Mouse (Mus musculus) kidney, postnatal 14 days (tissue): Measurements from ENCODE around the gene Raf1.
A peak's percentile ranks its signal among the peaks of the same experiment; 100 is the strongest.

Experiments used
- DNase-seq: peaks from one replicate; pipeline ENCODE4 v3.0.0; 2022; ENCODE audit warnings: mixed read lengths

Raf1 gene

GRCm38 (mm10) chr6:115676452-115677128 is at the start of gene Raf1:
Raf1 (minus strand) TSS chr6:115676635.
- peak; percentile 99 for DNase-seq

GRCm38 (mm10) chr6:115722246-115722645 is 45.8 kb upstream of the Raf1 start:
- DNase-seq, result no peak

GRCm38 (mm10) chr6:115717715-115718558 is 41.5 kb upstream of the Raf1 start:
- peak; percentile 79 for DNase-seq

GRCm38 (mm10) chr6:115717101-115717652 is 40.7 kb upstream of the Raf1 start:
- DNase-seq, result peak; percentile 17

- DNase-seq, result no peak
Observed at GRCm38 (mm10) chr6:115711261-115711660, 34.8 kb upstream of the Raf1 start.

GRCm38 (mm10) chr6:115702901-115703300 is 26.5 kb upstream of the Raf1 start:
- DNase-seq, result peak; percentile 46

- no peak for DNase-seq
Observed at GRCm38 (mm10) chr6:115701302-115701701, 24.9 kb upstream of the Raf1 start.

GRCm38 (mm10) chr6:115700778-115701177 is 24.3 kb upstream of the Raf1 start:
- DNase-seq, result no peak

- DNase-seq, result no peak
Observed at GRCm38 (mm10) chr6:115698699-115699098, 22.3 kb upstream of the Raf1 start.

GRCm38 (mm10) chr6:115697739-115698558 is 21.5 kb upstream of the Raf1 start:
- DNase-seq, result no peak

- DNase-seq, result no peak
Observed at GRCm38 (mm10) chr6:115696707-115697215, 20.3 kb upstream of the Raf1 start.

GRCm38 (mm10) chr6:115695124-115695523 is 18.7 kb upstream of the Raf1 start:
- no peak for DNase-seq

GRCm38 (mm10) chr6:115694441-115694842 is 18.0 kb upstream of the Raf1 start:
- DNase-seq, result peak; percentile 14

GRCm38 (mm10) chr6:115692963-115693730 is 16.7 kb upstream of the Raf1 start:
- no peak for DNase-seq

GRCm38 (mm10) chr6:115692163-115692950 is 15.9 kb upstream of the Raf1 start:
- peak; percentile 38 for DNase-seq

GRCm38 (mm10) chr6:115690105-115690504 is 13.7 kb upstream of the Raf1 start:
- no peak for DNase-seq

GRCm38 (mm10) chr6:115688589-115688988 is 12.2 kb upstream of the Raf1 start:
- no peak for DNase-seq

GRCm38 (mm10) chr6:115687753-115688152 is 11.3 kb upstream of the Raf1 start:
- DNase-seq, result no peak

GRCm38 (mm10) chr6:115684851-115685646 is 8.6 kb upstream of the Raf1 start:
- DNase-seq, result no peak

GRCm38 (mm10) chr6:115684271-115684670 is 7.8 kb upstream of the Raf1 start:
- DNase-seq, result no peak
